Comparison of ENCODE assay signal across 19 mouse cellular contexts in the genomic region with DNA sequence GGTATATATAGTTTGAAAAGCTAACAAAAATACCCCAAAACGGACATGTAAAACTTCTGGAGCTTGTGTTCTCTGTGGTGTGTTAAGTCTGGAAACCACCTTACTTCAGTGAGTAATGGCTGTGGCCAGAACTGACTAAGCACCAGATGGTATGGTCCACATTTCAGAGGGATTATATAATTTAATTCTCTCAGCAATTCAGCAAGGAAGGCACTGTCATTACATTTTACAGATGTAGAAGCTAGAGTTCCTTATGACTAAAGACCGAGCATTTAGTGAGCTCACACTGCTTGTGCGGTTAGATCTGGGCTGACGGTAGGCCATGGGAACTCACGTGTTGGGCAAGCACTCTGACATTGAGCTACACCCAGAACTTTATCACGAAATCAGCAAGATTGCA. TPM values are rescaled to one million over a fixed set of nuclear protein-coding genes. Genes with fewer than 3 reads are reported as not detected.
DNase-seq lines count a peak whose midpoint lies in the region; ATAC-seq and TF ChIP-seq lines count a peak whose summit lies in the region.
"Had no signal": no experiment of that assay in that cellular context is flagged by ENCODE, and none has a peak within 500 bp of the region (broad histone marks: within the 10 kb centered on the region; RNA-seq: fewer than 3 reads in every experiment).

No protein-coding gene starts in this region.

- in situ Hi-C loops in CH12.LX (cut with MboI; ENCODE audit: low pct_ligation_motif_present, low pct_unique_long_range_greater_than_20kb, low sequenced_read_pairs): no loop called here

- dilution Hi-C loops in CH12.LX (cut with MboI; ENCODE audit: extremely low pct_ligation_motif_present, extremely low pct_unique_long_range_greater_than_20kb, low sequenced_read_pairs): no loop called here

- H3K4me1 ChIP-seq in CH12.LX (ENCODE audit: control insufficient read depth in 1 of 2, insufficient read depth in 2 of 2): peaks cover 10 to 54% of the 10 kb centered on the region in 2 experiments
- 0 out of 2 replicates have a peak, but pooled peaks cover 5% of the 10 kb centered on the region for H3K4me1 ChIP-seq in forebrain, embryonic 15.5 days
- H3K4me1 ChIP-seq: hindbrain, embryonic 15.5 days; midbrain, embryonic 13.5 days had no signal

- TF ChIP-seq EP300 in CH12.LX (IDR thresholded peaks at IDR 0.05; ENCODE audit: low read length): peak; percentile 78

- WGBS in forebrain, embryonic 15.5 days: 94% methylated on average over 6 of the region's 6 CpGs

- H3K36me3 ChIP-seq in CH12.LX (replicated peaks in 1 of 2; ENCODE audit: control insufficient read depth in 1 of 2, insufficient read depth in 1 of 2, low read length in 1 of 2): peaks cover 0 to 18% of the 10 kb centered on the region in 2 experiments
- H3K36me3 ChIP-seq in forebrain, embryonic 15.5 days: no peaks in the 10 kb centered on the region
- H3K36me3 ChIP-seq: hindbrain, embryonic 15.5 days; midbrain, embryonic 13.5 days had no signal

- H3K9ac ChIP-seq in CH12.LX (ENCODE audit: insufficient read depth, low read depth): no peak overlapping the region
- H3K9ac ChIP-seq in forebrain, embryonic 15.5 days (replicated peaks): no peak overlapping the region
- H3K9ac ChIP-seq: hindbrain, embryonic 15.5 days; lung, embryonic 14.5 days; midbrain, embryonic 13.5 days had no signal

- no peak for ATAC-seq in forebrain, embryonic 15.5 days (replicated peaks)
- ATAC-seq: midbrain, embryonic 13.5 days had no signal

- peak overlapping the region; percentile 91; the same call in 1 of the 2 replicates for H3K4me2 ChIP-seq in CH12.LX (ENCODE audit: insufficient read depth, low read depth, poor library complexity, severe bottlenecking)
- no peak overlapping the region for H3K4me2 ChIP-seq in forebrain, embryonic 15.5 days (replicated peaks)
- H3K4me2 ChIP-seq: hindbrain, embryonic 15.5 days; lung, embryonic 14.5 days; midbrain, embryonic 13.5 days had no signal

- H3K27me3 ChIP-seq in CH12.LX (replicated peaks): no peaks in the 10 kb centered on the region
- H3K27me3 ChIP-seq in forebrain, embryonic 15.5 days: no peaks in the 10 kb centered on the region
- H3K27me3 ChIP-seq: hindbrain, embryonic 15.5 days; midbrain, embryonic 13.5 days had no signal

- no peaks in the 10 kb centered on the region for H3K79me2 ChIP-seq in CH12.LX (replicated peaks; ENCODE audit: control insufficient read depth, extremely low read depth, insufficient read depth, poor library complexity, severe bottlenecking)

- DNase-seq in left cerebral cortex, adult 11 months (ENCODE audit: low spot score): peak; percentile 31
- no peak for DNase-seq in left cerebral cortex, postnatal 10 days (ENCODE audit: extremely low spot score in 1 of 2, low spot score in 2 of 2)
- DNase-seq in 416B (ENCODE audit: low read depth) (peak; percentile 44), CH12.LX (ENCODE audit: extremely low read depth) (peak; percentile 55)
- peak; percentile 57 for DNase-seq in fibroblast of lung, adult 2 months (ENCODE audit: low read depth)
- DNase-seq in lung, adult 18-20 months: no peak
- DNase-seq in cerebellum, adult 9-10 months: no peak
- DNase-seq: adrenal gland, adult 8-10 months; cerebellum, adult 8-10 months; heart, adult 2 months; heart, postnatal 10 days; kidney, adult 18-20 months; kidney, postnatal 25 days; liver; lung, embryonic 14.5 days; thymus, adult 18-20 months had no signal

- no peak for TF ChIP-seq RAD21 in CH12.LX (IDR thresholded peaks at IDR 0.05; ENCODE audit: low read depth, low read length)

- no peak for TF ChIP-seq POLR2A in CH12.LX (IDR thresholded peaks at IDR 0.05; ENCODE audit: low read depth, low read length)

- H3K27ac ChIP-seq in CH12.LX (ENCODE audit: insufficient read depth, low read depth): no peak overlapping the region; the same call in 1 of the 2 replicates
- H3K27ac ChIP-seq in forebrain, embryonic 15.5 days (replicated peaks): no peak overlapping the region
- H3K27ac ChIP-seq: heart, adult 2 months; hindbrain, embryonic 15.5 days; midbrain, embryonic 13.5 days had no signal

- no peaks in the 10 kb centered on the region for H3K9me3 ChIP-seq in CH12.LX (replicated peaks; ENCODE audit: low read length)
- no peaks in the 10 kb centered on the region for H3K9me3 ChIP-seq in forebrain, embryonic 15.5 days
- H3K9me3 ChIP-seq: hindbrain, embryonic 15.5 days; midbrain, embryonic 13.5 days had no signal

- peak overlapping the region in 1 of 3 experiments; percentile 45 for H3K4me3 ChIP-seq in CH12.LX (replicated peaks in 1 of 3; ENCODE audit: low read depth in 2 of 3, low read length in 2 of 3, poor library complexity in 1 of 3)
- H3K4me3 ChIP-seq in forebrain, embryonic 15.5 days: no peak overlapping the region
- H3K4me3 ChIP-seq: heart, adult 2 months; hindbrain, embryonic 15.5 days; midbrain, embryonic 13.5 days had no signal

- intact Hi-C loops in left cerebral cortex, postnatal 10 days (cut with DNase I): no loop called here

- TF ChIP-seq CTCF in CH12.LX (conservative IDR thresholded peaks at IDR 0.05 in 1 of 2, IDR thresholded peaks at IDR 0.05 in 1 of 2; ENCODE audit: low read depth in 2 of 2, low read length in 2 of 2): no peak

TF ChIP-seq in CH12.LX, 34 proteins besides CTCF, POLR2A, EP300 and RAD21:
- TF ChIP-seq MAX (IDR thresholded peaks at IDR 0.05; ENCODE audit: low read length) (no peak), MAZ (IDR thresholded peaks at IDR 0.05; ENCODE audit: low read depth, low read length) (no peak), MEF2A (IDR thresholded peaks at IDR 0.05; ENCODE audit: borderline replicate concordance, low read depth, low read length) (no peak; the same call in 1 of the 2 replicates), E2F4 (IDR thresholded peaks at IDR 0.05; ENCODE audit: insufficient replicate concordance, low read depth, low read length) (no peak), IRF4 (IDR thresholded peaks at IDR 0.05; ENCODE audit: low read depth, low read length) (peak; percentile 69; the same call in 1 of the 2 replicates), TCF12 (IDR thresholded peaks at IDR 0.05; ENCODE audit: low read depth, low read length) (peak; percentile 55), CHD1 (IDR thresholded peaks at IDR 0.05; ENCODE audit: low read depth, low read length) (no peak), BHLHE40 (IDR thresholded peaks at IDR 0.05; ENCODE audit: low read depth, low read length) (peak; percentile 43), NELFE (IDR thresholded peaks at IDR 0.05; ENCODE audit: low read depth, low read length) (no peak), MYC (IDR thresholded peaks at IDR 0.05; ENCODE audit: low read depth, low read length) (no peak), ETS1 (conservative IDR thresholded peaks at IDR 0.05; ENCODE audit: low read depth, low read length) (peak; percentile 81), GABPA (IDR thresholded peaks at IDR 0.05; ENCODE audit: insufficient replicate concordance, low read depth, low read length) (no peak), ZC3H11A (IDR thresholded peaks at IDR 0.05; ENCODE audit: low read depth, low read length) (no peak), USF2 (conservative IDR thresholded peaks at IDR 0.05; ENCODE audit: low read depth, low read length) (no peak), JUND (conservative IDR thresholded peaks at IDR 0.05; ENCODE audit: low read depth, low read length) (0 out of 2 replicates have a peak, but pooled peaks have one; percentile 7), JUN (IDR thresholded peaks at IDR 0.05; ENCODE audit: insufficient read depth, low read depth, low read length) (no peak; the same call in 1 of the 2 replicates), UBTF (IDR thresholded peaks at IDR 0.05; ENCODE audit: low read depth, low read length) (no peak), TBP (conservative IDR thresholded peaks at IDR 0.05; ENCODE audit: low read depth, low read length) (no peak)

RNA-seq across cellular contexts. Expression of a gene that starts 53.0 kb away (rescaled TPM):
- total RNA-seq in left cerebral cortex, postnatal 10 days (2021): 10 to 100 TPM; 41.4 to 42.8 TPM
- 1.7 TPM in 2 replicates for total RNA-seq in CH12.LX (2012; rRNA removed)
- 2.8 and 2.9 TPM in 2 replicates for total RNA-seq in CH12.LX (2014; rRNA removed)
- polyA plus RNA-seq in CH12.LX (2012; ENCODE audit: insufficient read length, low read depth): 2.1 and 2.2 TPM in 2 replicates
- polyA plus RNA-seq in forebrain, embryonic 15.5 days (2015; fragmentation: Nextera tagmentation; extraction: Ambion mirVana): 8.6 and 10.2 TPM in 2 replicates

RNA-seq across cellular contexts. Expression of a gene that starts 53.1 kb away (rescaled TPM):
- 10 to 100 TPM; 18.1 to 21.7 TPM for total RNA-seq in left cerebral cortex, postnatal 10 days (2021)
- total RNA-seq in CH12.LX (2012; rRNA removed) (28.8 and 29.3 TPM in 2 replicates), CH12.LX (2014; rRNA removed) (27.4 and 28.5 TPM in 2 replicates)
- 31.5 and 32.1 TPM in 2 replicates for polyA plus RNA-seq in CH12.LX (2012; ENCODE audit: insufficient read length, low read depth)
- 41.5 and 42.1 TPM in 2 replicates for polyA plus RNA-seq in forebrain, embryonic 15.5 days (2015; fragmentation: Nextera tagmentation; extraction: Ambion mirVana)

Comparison
In these comparisons a context has a peak if more than half of its experiments do, and no peak if none do; other contexts are left out.
1. DNase-seq: peak in left cerebral cortex, adult 11 months (single experiment), 416B (single experiment), CH12.LX (single experiment) and fibroblast of lung, adult 2 months (single experiment); none in left cerebral cortex, postnatal 10 days (0 of 2), lung, adult 18-20 months (0 of 2) and cerebellum, adult 9-10 months (single experiment).
2. RNA of a gene that starts 53.0 kb away (total RNA-seq): 41.4 to 42.8 TPM in left cerebral cortex, postnatal 10 days; 1.7 to 2.9 TPM in CH12.LX; every median in the first group is over 10 times any median in the second.